Mouse (Mus musculus): ENCODE measurements at regions not wholly inside any gene's neighbourhood (a gene's known extent, or its start where the extent isn't known, plus 50 kb on each side); places are given as distances from the start of the nearest gene placed in this dataset.
"Not testable (repeated sequence)": the region's sequence is repeated elsewhere in the genome, so short reads cannot be mapped to it uniquely, and the experiment has no call there.

DNA sequence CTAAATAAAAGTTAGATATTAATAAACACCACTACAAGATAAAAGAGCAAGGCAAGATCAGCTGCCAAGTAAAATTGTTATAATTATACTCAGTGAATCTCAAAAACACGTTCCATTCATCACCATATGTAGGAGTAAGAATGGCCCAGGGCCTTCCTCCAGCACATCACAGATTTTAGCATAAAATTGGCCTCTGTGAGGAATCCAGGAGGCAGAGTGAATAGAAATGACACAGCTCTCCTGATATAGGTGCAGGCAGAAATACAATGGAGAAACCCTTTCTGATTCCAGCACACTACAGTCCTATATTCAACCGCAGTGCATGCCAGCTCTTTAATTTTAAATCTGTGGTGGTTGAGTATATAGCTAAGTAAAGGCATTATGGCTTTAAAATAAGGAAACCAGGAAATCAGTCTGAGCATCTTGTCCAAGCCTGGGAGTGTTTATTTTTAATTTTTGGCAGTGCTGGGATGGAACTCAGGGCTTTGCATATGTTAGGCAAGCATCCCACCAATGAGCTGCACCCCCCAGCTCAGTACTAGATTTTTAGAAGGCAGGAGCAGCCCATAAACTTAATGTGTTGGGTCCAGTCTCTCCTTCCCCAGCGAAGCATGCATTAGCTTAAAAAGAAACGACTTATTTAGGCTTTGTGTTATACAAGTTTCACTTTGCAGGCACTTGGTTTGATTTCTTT lies 158.3 kb upstream of the Ptprz1 start:
- Histone ChIP-seq H3K9me3 (no peaks in the 10 kb centered on the region), H3K36me3 (no peaks in the 10 kb centered on the region), H3K4me1 (no peaks in the 10 kb centered on the region), H3K9ac (no peak overlapping the region), H3K4me2 (no peak overlapping the region), H3K27me3 (no peaks in the 10 kb centered on the region), H3K27ac (no peak overlapping the region), H3K4me3 (no peak overlapping the region)
- WGBS = 69% methylated on average over 4 of the region's 4 CpGs
- no peak for ATAC-seq (ENCODE audit: borderline replicate concordance, extremely low read depth, low FRiP score, low TSS enrichment)

DNA sequence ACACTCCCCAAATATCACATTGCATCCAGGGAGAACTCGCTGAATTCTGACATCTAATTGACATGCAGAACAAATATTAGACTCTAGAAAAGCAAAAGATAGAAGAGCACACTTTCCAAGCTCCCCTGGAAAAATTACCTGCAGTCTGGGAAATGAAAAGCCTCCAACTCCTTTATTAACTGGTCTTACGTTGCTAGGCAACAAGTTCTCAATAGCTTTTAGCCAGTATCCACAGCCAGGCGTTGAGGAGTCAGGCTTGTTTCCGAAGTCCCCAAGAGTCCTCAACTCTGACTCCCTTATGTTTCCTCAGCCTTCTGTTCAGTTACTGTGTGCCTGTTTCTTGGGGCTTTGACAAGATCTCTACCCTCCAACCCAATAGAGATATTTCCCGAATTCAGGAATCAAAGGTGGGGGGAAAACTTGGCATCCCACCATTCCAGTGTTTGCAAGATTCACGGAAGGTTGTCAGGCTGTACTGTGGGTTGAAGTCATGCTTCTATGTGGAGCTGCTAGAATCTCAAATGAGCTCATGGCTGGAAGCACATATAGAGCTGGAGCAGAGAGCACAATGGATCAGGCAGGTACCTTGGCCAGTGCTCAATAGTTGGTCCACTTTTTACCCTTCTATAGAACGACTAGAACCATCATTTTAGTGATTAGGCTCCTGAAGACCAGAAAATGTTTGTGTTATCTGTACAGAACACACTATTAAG lies 159.0 kb upstream of the Ptprz1 start:
- WGBS = 51% methylated on average over 7 of the region's 7 CpGs
- H3K36me3 ChIP-seq = no peaks in the 10 kb centered on the region
- H3K4me2 ChIP-seq = no peak overlapping the region
- no peaks in the 10 kb centered on the region for H3K4me1 ChIP-seq
- H3K27ac ChIP-seq = no peak overlapping the region
- no peak overlapping the region for H3K9ac ChIP-seq
- no peak for ATAC-seq (ENCODE audit: borderline replicate concordance, extremely low read depth, low FRiP score, low TSS enrichment)
- H3K9me3 ChIP-seq = no peaks in the 10 kb centered on the region
- no peak overlapping the region for H3K4me3 ChIP-seq
- no peaks in the 10 kb centered on the region for H3K27me3 ChIP-seq

DNA sequence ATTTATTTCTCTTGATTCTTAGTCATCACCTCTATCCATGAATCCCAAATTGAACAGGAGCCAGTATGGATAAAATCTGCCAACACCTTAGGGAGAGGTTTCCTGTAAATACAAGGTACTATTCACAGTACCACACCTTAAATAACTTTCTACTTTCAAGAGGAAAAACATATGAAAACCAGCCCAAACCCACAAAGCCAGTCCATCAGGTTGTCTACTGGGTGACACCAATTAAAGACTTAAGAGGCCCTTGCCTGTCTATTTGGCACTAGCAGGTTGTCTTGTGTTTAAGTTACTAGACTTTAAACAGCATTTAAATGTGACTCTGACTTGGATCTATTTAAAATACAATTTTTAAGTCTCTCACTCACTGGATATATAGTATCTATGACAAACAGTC lies 177.1 kb upstream of the Ptprz1 start:
- H3K27ac ChIP-seq = no peak overlapping the region
- no peaks in the 10 kb centered on the region for H3K27me3 ChIP-seq
- H3K36me3 ChIP-seq = no peaks in the 10 kb centered on the region
- H3K4me1 ChIP-seq = no peaks in the 10 kb centered on the region
- H3K9me3 ChIP-seq = no peaks in the 10 kb centered on the region
- no peak for ATAC-seq (ENCODE audit: borderline replicate concordance, extremely low read depth, low FRiP score, low TSS enrichment)
- H3K9ac ChIP-seq = no peak overlapping the region
- H3K4me3 ChIP-seq = no peak overlapping the region
- H3K4me2 ChIP-seq = no peak overlapping the region

- WGBS = 52% methylated on average over 7 of the region's 7 CpGs
- no peak for ATAC-seq (ENCODE audit: borderline replicate concordance, extremely low read depth, low FRiP score, low TSS enrichment)
These were observed 186.6 kb upstream of the Ptprz1 start for GRCm38 (mm10) chr6:22688678-22689126.

DNA sequence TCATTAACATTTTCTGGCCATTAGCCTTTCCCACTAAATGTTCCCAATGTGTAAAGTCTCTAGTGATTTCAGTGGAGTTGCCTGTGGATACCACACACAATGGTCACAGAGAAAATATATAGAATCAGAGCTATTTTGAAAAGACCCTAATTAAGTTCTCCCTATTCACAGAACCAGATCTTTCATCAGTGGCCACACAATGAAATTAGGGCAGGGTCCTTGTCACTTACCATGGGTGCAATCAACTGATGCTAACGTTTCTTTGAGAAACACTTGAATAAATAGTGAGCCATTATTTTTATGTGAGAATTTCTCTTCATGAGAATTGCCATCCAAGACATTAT lies 200.7 kb upstream of the Ptprz1 start:
- no peaks in the 10 kb centered on the region for H3K4me1 ChIP-seq
- no peak overlapping the region for H3K27ac ChIP-seq
- no peaks in the 10 kb centered on the region for H3K36me3 ChIP-seq
- no peak for ATAC-seq (ENCODE audit: borderline replicate concordance, extremely low read depth, low FRiP score, low TSS enrichment)
- no peak overlapping the region for H3K9ac ChIP-seq
- H3K9me3 ChIP-seq = no peaks in the 10 kb centered on the region
- H3K4me3 ChIP-seq = no peak overlapping the region
- WGBS = 59% methylated on average over 1 of the region's 1 CpGs
- no peak overlapping the region for H3K4me2 ChIP-seq
- no peaks in the 10 kb centered on the region for H3K27me3 ChIP-seq

More at GRCm38 (mm10) chr6:22688678-22689126, 186.6 kb upstream of the Ptprz1 start:
- no peaks in the 10 kb centered on the region for H3K4me1 ChIP-seq
- no peaks in the 10 kb centered on the region for H3K27me3 ChIP-seq
- H3K27ac ChIP-seq = no peak overlapping the region
- no peaks in the 10 kb centered on the region for H3K36me3 ChIP-seq
- no peak overlapping the region for H3K9ac ChIP-seq
- no peak overlapping the region for H3K4me2 ChIP-seq
- H3K4me3 ChIP-seq = no peak overlapping the region
- H3K9me3 ChIP-seq = no peaks in the 10 kb centered on the region

GRCm38 (mm10) chr6:22673919-22674585 lies 201.2 kb upstream of the Ptprz1 start:
- ATAC-seq (ENCODE audit: borderline replicate concordance, extremely low read depth, low FRiP score, low TSS enrichment) = no peak
- H3K4me1 ChIP-seq = no peaks in the 10 kb centered on the region
- H3K9me3 ChIP-seq = no peaks in the 10 kb centered on the region
- H3K9ac ChIP-seq = no peak overlapping the region
- H3K27me3 ChIP-seq = no peaks in the 10 kb centered on the region
- H3K27ac ChIP-seq = no peak overlapping the region
- H3K36me3 ChIP-seq = no peaks in the 10 kb centered on the region
- no peak overlapping the region for H3K4me3 ChIP-seq
- H3K4me2 ChIP-seq = no peak overlapping the region
- 87% methylated on average over 2 of the region's 2 CpGs for WGBS

- no peaks in the 10 kb centered on the region for H3K27me3 ChIP-seq
- H3K4me2 ChIP-seq = no peak overlapping the region
- ATAC-seq (ENCODE audit: borderline replicate concordance, extremely low read depth, low FRiP score, low TSS enrichment) = no peak
- no peaks in the 10 kb centered on the region for H3K36me3 ChIP-seq
- WGBS = 68% methylated on average over 1 of the region's 1 CpGs
- no peak overlapping the region for H3K27ac ChIP-seq
- H3K9me3 ChIP-seq = no peaks in the 10 kb centered on the region
- H3K4me3 ChIP-seq = no peak overlapping the region
- no peaks in the 10 kb centered on the region for H3K4me1 ChIP-seq
- no peak overlapping the region for H3K9ac ChIP-seq
These were observed 203.8 kb upstream of the Ptprz1 start for GRCm38 (mm10) chr6:22671524-22671923.

GRCm38 (mm10) chr6:22668190-22668975 lies 206.9 kb upstream of the Ptprz1 start:
- no peak overlapping the region for H3K27ac ChIP-seq
- H3K9me3 ChIP-seq = no peaks in the 10 kb centered on the region
- H3K36me3 ChIP-seq = no peaks in the 10 kb centered on the region
- H3K9ac ChIP-seq = no peak overlapping the region
- H3K4me1 ChIP-seq = no peaks in the 10 kb centered on the region
- no peaks in the 10 kb centered on the region for H3K27me3 ChIP-seq
- no peak for ATAC-seq (ENCODE audit: borderline replicate concordance, extremely low read depth, low FRiP score, low TSS enrichment)
- H3K4me3 ChIP-seq = no peak overlapping the region
- WGBS = 70% methylated on average over 7 of the region's 7 CpGs
- no peak overlapping the region for H3K4me2 ChIP-seq

- H3K36me3 ChIP-seq; H3K9ac ChIP-seq; H3K27me3 ChIP-seq; H3K4me3 ChIP-seq; H3K4me2 ChIP-seq; ATAC-seq (ENCODE audit: borderline replicate concordance, extremely low read depth, low FRiP score, low TSS enrichment); H3K9me3 ChIP-seq; H3K27ac ChIP-seq; H3K4me1 ChIP-seq: not testable (repeated sequence)
- 92% methylated on average over 15 of the region's 15 CpGs for WGBS
These were observed 217.9 kb upstream of the Ptprz1 start for GRCm38 (mm10) chr6:22657401-22657800.

- Histone ChIP-seq H3K27me3 (no peaks in the 10 kb centered on the region), H3K4me1 (no peaks in the 10 kb centered on the region), H3K9me3 (no peaks in the 10 kb centered on the region), H3K4me2 (no peak overlapping the region), H3K36me3 (no peaks in the 10 kb centered on the region), H3K9ac (no peak overlapping the region), H3K27ac (no peak overlapping the region), H3K4me3 (no peak overlapping the region)
- ATAC-seq (ENCODE audit: borderline replicate concordance, extremely low read depth, low FRiP score, low TSS enrichment) = no peak
These were observed 235.2 kb upstream of the Ptprz1 start for GRCm38 (mm10) chr6:22640100-22640499.

- Histone ChIP-seq H3K4me3 (no peak overlapping the region), H3K4me1 (no peaks in the 10 kb centered on the region), H3K27me3 (no peaks in the 10 kb centered on the region), H3K4me2 (no peak overlapping the region), H3K27ac (no peak overlapping the region), H3K9ac (no peak overlapping the region), H3K36me3 (no peaks in the 10 kb centered on the region), H3K9me3 (no peaks in the 10 kb centered on the region)
- 84% methylated on average over 3 of the region's 3 CpGs for WGBS
- ATAC-seq (ENCODE audit: borderline replicate concordance, extremely low read depth, low FRiP score, low TSS enrichment) = no peak
These were observed 240.2 kb upstream of the Ptprz1 start for GRCm38 (mm10) chr6:22635141-22635540.

- Histone ChIP-seq H3K27ac (no peak overlapping the region), H3K9me3 (no peaks in the 10 kb centered on the region), H3K27me3 (no peaks in the 10 kb centered on the region), H3K9ac (no peak overlapping the region), H3K4me2 (no peak overlapping the region), H3K4me1 (no peaks in the 10 kb centered on the region), H3K4me3 (no peak overlapping the region), H3K36me3 (no peaks in the 10 kb centered on the region)
- 77% methylated on average over 5 of the region's 5 CpGs for WGBS
- no peak for ATAC-seq (ENCODE audit: borderline replicate concordance, extremely low read depth, low FRiP score, low TSS enrichment)
These were observed 240.6 kb upstream of the Ptprz1 start for GRCm38 (mm10) chr6:22634740-22635139.
